In genomic region chr3:101520115-101520514, GRCm38 (mm10) we compare ENCODE assay signal across 23 mouse cellular contexts.
DNase-seq lines count a peak whose midpoint lies in the region; ATAC-seq lines count a peak whose summit lies in the region.
"Had no signal": no experiment of that assay in that cellular context is flagged by ENCODE, and none has a peak within 500 bp of the region (broad histone marks: within the 10 kb centered on the region; RNA-seq: fewer than 3 reads in every experiment).

No protein-coding gene starts in this region.

- H3K4me2 ChIP-seq in forebrain, embryonic 11.5 days (ENCODE audit: low read depth, low read length, severe bottlenecking): no peak overlapping the region
- no peak overlapping the region for H3K4me2 ChIP-seq in kidney, embryonic 16.5 days (replicated peaks; ENCODE audit: low read depth, low read length)
- no peak overlapping the region for H3K4me2 ChIP-seq in kidney, embryonic 14.5 days (replicated peaks; ENCODE audit: low read depth, low read length)
- H3K4me2 ChIP-seq in neural tube, embryonic 13.5 days: no peak overlapping the region
- H3K4me2 ChIP-seq in neural tube, embryonic 15.5 days: no peak overlapping the region
- no peak overlapping the region for H3K4me2 ChIP-seq in hindbrain, embryonic 12.5 days (replicated peaks)
- H3K4me2 ChIP-seq: forebrain, embryonic 13.5 days; heart, embryonic 15.5 days; liver, embryonic 12.5 days; midbrain, embryonic 11.5 days had no signal

- ATAC-seq in forebrain, embryonic 11.5 days (replicated peaks; ENCODE audit: low FRiP score): no peak
- no peak for ATAC-seq in kidney, embryonic 16.5 days (ENCODE audit: low FRiP score, low TSS enrichment)
- no peak for ATAC-seq in kidney, embryonic 14.5 days (ENCODE audit: low FRiP score, low TSS enrichment)
- no peak for ATAC-seq in neural tube, embryonic 13.5 days (ENCODE audit: low read depth)
- ATAC-seq in neural tube, embryonic 15.5 days (ENCODE audit: low FRiP score): no peak
- ATAC-seq in hindbrain, embryonic 12.5 days (ENCODE audit: low FRiP score): no peak
- ATAC-seq: activated CD4-positive, CD25-positive, alpha-beta regulatory T cell, adult 4 months; forebrain, embryonic 13.5 days; liver, embryonic 12.5 days had no signal

- H3K9me3 ChIP-seq in forebrain, embryonic 10.5 days: no peaks in the 10 kb centered on the region
- no peaks in the 10 kb centered on the region for H3K9me3 ChIP-seq in forebrain, embryonic 11.5 days (ENCODE audit: control insufficient read depth, low read length)
- H3K9me3 ChIP-seq in kidney, embryonic 16.5 days (ENCODE audit: low read length): no peaks in the 10 kb centered on the region
- no peaks in the 10 kb centered on the region for H3K9me3 ChIP-seq in kidney, embryonic 14.5 days (ENCODE audit: control insufficient read depth, low read length)
- H3K9me3 ChIP-seq in neural tube, embryonic 13.5 days: no peaks in the 10 kb centered on the region
- no peaks in the 10 kb centered on the region for H3K9me3 ChIP-seq in neural tube, embryonic 15.5 days (replicated peaks)
- no peaks in the 10 kb centered on the region for H3K9me3 ChIP-seq in hindbrain, embryonic 12.5 days (replicated peaks)
- H3K9me3 ChIP-seq: forebrain, embryonic 13.5 days; G1E; heart, embryonic 15.5 days; liver, embryonic 12.5 days had no signal

- H3K4me3 ChIP-seq in forebrain, embryonic 10.5 days: no peak overlapping the region
- no peak overlapping the region for H3K4me3 ChIP-seq in forebrain, embryonic 11.5 days (ENCODE audit: low read depth, low read length)
- no peak overlapping the region for H3K4me3 ChIP-seq in kidney, embryonic 16.5 days (ENCODE audit: low read length)
- no peak overlapping the region for H3K4me3 ChIP-seq in kidney, embryonic 14.5 days (ENCODE audit: low read length)
- H3K4me3 ChIP-seq in neural tube, embryonic 13.5 days: no peak overlapping the region
- no peak overlapping the region for H3K4me3 ChIP-seq in neural tube, embryonic 15.5 days (replicated peaks)
- H3K4me3 ChIP-seq in hindbrain, embryonic 12.5 days: no peak overlapping the region
- H3K4me3 ChIP-seq: forebrain, embryonic 13.5 days; heart, embryonic 15.5 days; liver, embryonic 12.5 days had no signal

- WGBS in forebrain, embryonic 10.5 days: 87% methylated on average over 6 of the region's 6 CpGs
- WGBS in forebrain, embryonic 11.5 days: 74% methylated on average over 6 of the region's 6 CpGs
- WGBS in kidney, embryonic 16.5 days: 66% methylated on average over 6 of the region's 6 CpGs
- 81% methylated on average over 6 of the region's 6 CpGs for WGBS in kidney, embryonic 14.5 days
- 77% methylated on average over 6 of the region's 6 CpGs for WGBS in neural tube, embryonic 13.5 days
- 86% methylated on average over 6 of the region's 6 CpGs for WGBS in neural tube, embryonic 15.5 days
- 84% methylated on average over 6 of the region's 6 CpGs for WGBS in hindbrain, embryonic 12.5 days

- 0 out of 2 replicates have a peak overlapping the region, but pooled peaks have one; percentile 5 for H3K27ac ChIP-seq in forebrain, embryonic 10.5 days
- no peak overlapping the region for H3K27ac ChIP-seq in forebrain, embryonic 11.5 days (ENCODE audit: low read depth, low read length)
- peak overlapping the region; percentile 95; the same call in 1 of the 2 replicates for H3K27ac ChIP-seq in kidney, embryonic 16.5 days (ENCODE audit: low read length)
- no peak overlapping the region for H3K27ac ChIP-seq in kidney, embryonic 14.5 days (ENCODE audit: low read depth, low read length)
- peak overlapping the region; percentile 46; the same call in 1 of the 2 replicates for H3K27ac ChIP-seq in neural tube, embryonic 13.5 days (replicated peaks)
- no peak overlapping the region for H3K27ac ChIP-seq in neural tube, embryonic 15.5 days (replicated peaks)
- no peak overlapping the region for H3K27ac ChIP-seq in hindbrain, embryonic 12.5 days
- H3K27ac ChIP-seq: forebrain, embryonic 13.5 days; liver, embryonic 12.5 days had no signal

- H3K9ac ChIP-seq in forebrain, embryonic 11.5 days (ENCODE audit: low read length): no peak overlapping the region
- H3K9ac ChIP-seq in kidney, embryonic 16.5 days (replicated peaks; ENCODE audit: low read length): no peak overlapping the region
- no peak overlapping the region for H3K9ac ChIP-seq in kidney, embryonic 14.5 days (ENCODE audit: low read depth, low read length)
- no peak overlapping the region for H3K9ac ChIP-seq in neural tube, embryonic 13.5 days
- H3K9ac ChIP-seq in neural tube, embryonic 15.5 days (replicated peaks): no peak overlapping the region
- no peak overlapping the region for H3K9ac ChIP-seq in hindbrain, embryonic 12.5 days
- H3K9ac ChIP-seq: forebrain, embryonic 13.5 days; heart, embryonic 15.5 days; liver, embryonic 12.5 days had no signal

- peaks cover 30% of the 10 kb centered on the region for H3K4me1 ChIP-seq in forebrain, embryonic 10.5 days
- H3K4me1 ChIP-seq in forebrain, embryonic 11.5 days (replicated peaks; ENCODE audit: control insufficient read depth, insufficient read depth, low read length): peaks cover 8% of the 10 kb centered on the region
- peaks cover 44% of the 10 kb centered on the region for H3K4me1 ChIP-seq in kidney, embryonic 16.5 days (ENCODE audit: insufficient read depth, low read length)
- peaks cover 14% of the 10 kb centered on the region for H3K4me1 ChIP-seq in kidney, embryonic 14.5 days (ENCODE audit: control insufficient read depth, insufficient read depth, low read length)
- H3K4me1 ChIP-seq in neural tube, embryonic 13.5 days (replicated peaks): peaks cover 80% of the 10 kb centered on the region
- peaks cover 39% of the 10 kb centered on the region for H3K4me1 ChIP-seq in neural tube, embryonic 15.5 days
- peaks cover 31% of the 10 kb centered on the region for H3K4me1 ChIP-seq in hindbrain, embryonic 12.5 days

- no peaks in the 10 kb centered on the region for H3K27me3 ChIP-seq in forebrain, embryonic 10.5 days (ENCODE audit: poor library complexity, severe bottlenecking)
- H3K27me3 ChIP-seq in forebrain, embryonic 11.5 days (ENCODE audit: control insufficient read depth, insufficient read depth, low read length): no peaks in the 10 kb centered on the region
- H3K27me3 ChIP-seq in kidney, embryonic 16.5 days (ENCODE audit: insufficient read depth, low read length): no peaks in the 10 kb centered on the region
- H3K27me3 ChIP-seq in kidney, embryonic 14.5 days (ENCODE audit: control insufficient read depth, insufficient read depth, low read length): no peaks in the 10 kb centered on the region
- H3K27me3 ChIP-seq in neural tube, embryonic 13.5 days: no peaks in the 10 kb centered on the region
- H3K27me3 ChIP-seq in neural tube, embryonic 15.5 days (replicated peaks): no peaks in the 10 kb centered on the region
- H3K27me3 ChIP-seq in hindbrain, embryonic 12.5 days: no peaks in the 10 kb centered on the region
- H3K27me3 ChIP-seq: forebrain, embryonic 13.5 days; heart, embryonic 15.5 days; liver, embryonic 12.5 days had no signal

- DNase-seq in forebrain, embryonic 10.5 days (ENCODE audit: extremely low spot score, low spot score): no peak
- no peak for DNase-seq in forebrain, embryonic 11.5 days (ENCODE audit: low spot score)
- DNase-seq in right cerebral cortex, adult 18-20 months: no peak
- DNase-seq: adrenal gland, postnatal 14 days; cerebellum, adult 11 months; cerebellum, postnatal 10 days; gastrocnemius, postnatal 10 days; heart, adult 18-20 months; heart, postnatal 4 days; kidney, postnatal 4 days; layer of hippocampus, adult 9-11 months; thymus, adult 2 months had no signal

- H3K36me3 ChIP-seq in forebrain, embryonic 10.5 days (replicated peaks): no peaks in the 10 kb centered on the region
- H3K36me3 ChIP-seq in forebrain, embryonic 11.5 days (ENCODE audit: control insufficient read depth, insufficient read depth, low read length): no peaks in the 10 kb centered on the region
- H3K36me3 ChIP-seq in kidney, embryonic 16.5 days (ENCODE audit: insufficient read depth, low read length): no peaks in the 10 kb centered on the region
- H3K36me3 ChIP-seq in kidney, embryonic 14.5 days (ENCODE audit: control insufficient read depth, insufficient read depth, low read length): no peaks in the 10 kb centered on the region
- H3K36me3 ChIP-seq in neural tube, embryonic 13.5 days: no peaks in the 10 kb centered on the region
- H3K36me3 ChIP-seq in neural tube, embryonic 15.5 days: no peaks in the 10 kb centered on the region
- no peaks in the 10 kb centered on the region for H3K36me3 ChIP-seq in hindbrain, embryonic 12.5 days
- H3K36me3 ChIP-seq: G1E; heart, embryonic 15.5 days; liver, embryonic 12.5 days had no signal

Comparison
In these comparisons a context has a peak if more than half of its experiments do, and no peak if none do; other contexts are left out.
1. H3K27ac ChIP-seq: peak in forebrain, embryonic 10.5 days (single experiment), kidney, embryonic 16.5 days (single experiment) and neural tube, embryonic 13.5 days (single experiment); none in forebrain, embryonic 11.5 days (single experiment), kidney, embryonic 14.5 days (single experiment), neural tube, embryonic 15.5 days (single experiment) and hindbrain, embryonic 12.5 days (single experiment).